Mouse (Mus musculus) lung, adult 18-20 months (tissue): Measurements from ENCODE around the gene Rab25.

Experiments used
- DNase-seq, 2 experiments: peaks; one replicate each; pipeline ENCODE4 v3.0.0; 2022; ENCODE audit warnings: mixed read lengths in 2 of 2

Gene Rab25

GRCm38 (mm10) chr3:88502641-88503504 is 45.2 kb downstream of the Rab25 start:
- DNase-seq, result peak; percentile 93 to 95

GRCm38 (mm10) chr3:88502031-88502571 is 46.0 kb downstream of the Rab25 start:
- DNase-seq, result peak in 1 of 2 experiments; percentile 60

- no peak for DNase-seq
These were observed 46.6 kb downstream of the Rab25 start for GRCm38 (mm10) chr3:88501366-88502030.

- DNase-seq, result no peak
These were observed 47.3 kb downstream of the Rab25 start for GRCm38 (mm10) chr3:88500655-88501365.

GRCm38 (mm10) chr3:88500087-88500486 is 48.0 kb downstream of the Rab25 start:
- DNase-seq, result no peak

DNA sequence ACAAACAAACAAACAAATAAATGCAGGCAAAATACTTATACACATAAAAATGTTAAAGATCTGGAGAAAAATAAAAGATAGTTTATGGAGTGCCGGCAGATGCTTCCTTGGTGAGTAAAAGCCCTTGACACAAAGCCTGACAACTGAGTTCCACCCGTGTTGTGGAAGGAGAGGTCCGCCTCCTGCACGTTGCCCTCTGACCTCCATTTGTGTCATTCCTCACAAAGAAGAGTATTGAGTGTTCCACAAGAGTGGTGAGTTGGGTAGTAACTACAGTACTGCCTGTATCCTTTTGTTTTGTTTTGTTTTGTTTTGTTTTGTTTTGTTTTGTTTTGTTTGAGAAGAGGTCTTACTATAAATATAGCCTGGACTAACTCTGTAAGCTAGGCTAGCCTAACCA is 48.5 kb downstream of the Rab25 start:
- no peak for DNase-seq

GRCm38 (mm10) chr3:88495741-88496415 is 52.2 kb downstream of the Rab25 start:
- no peak for DNase-seq

DNA sequence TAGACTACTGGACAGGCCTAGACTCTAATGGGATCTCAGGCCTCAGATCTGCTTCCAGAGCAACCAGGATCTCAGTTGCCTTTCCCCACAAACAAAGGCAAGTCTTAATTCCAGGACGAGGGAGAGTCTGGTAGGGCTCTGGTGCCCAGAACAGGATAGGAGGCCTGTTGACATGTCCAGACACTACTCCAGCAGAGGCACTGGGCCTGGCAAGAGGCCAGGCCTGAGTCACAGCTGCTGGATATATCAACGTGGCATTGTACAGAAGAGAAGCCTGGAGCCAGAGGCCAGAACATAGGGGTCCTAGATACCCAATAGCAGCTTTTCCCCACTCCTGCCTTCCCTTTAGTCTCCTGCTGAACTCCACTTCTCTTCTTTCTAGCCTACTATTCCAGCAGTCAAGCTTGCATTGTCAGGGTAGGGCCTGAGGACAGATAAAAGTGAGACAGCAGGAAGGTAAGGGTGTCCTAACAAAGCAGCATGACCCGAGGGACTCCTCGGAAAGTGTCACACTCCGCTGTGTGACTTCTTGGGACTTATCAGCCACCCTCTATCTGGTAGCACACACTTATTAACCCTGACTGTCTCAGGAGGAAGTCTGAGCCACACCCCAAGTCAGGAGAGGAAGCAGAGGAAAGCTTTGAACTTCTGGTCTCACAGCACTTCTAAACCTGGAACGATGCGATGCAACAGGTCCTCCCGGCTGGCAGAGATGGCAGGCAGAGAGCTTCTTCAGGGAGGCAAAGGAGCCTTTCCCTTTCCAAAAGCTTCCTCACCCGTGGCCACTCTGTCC is 53.1 kb downstream of the Rab25 start:
- peak; percentile 69 to 74 for DNase-seq

DNA sequence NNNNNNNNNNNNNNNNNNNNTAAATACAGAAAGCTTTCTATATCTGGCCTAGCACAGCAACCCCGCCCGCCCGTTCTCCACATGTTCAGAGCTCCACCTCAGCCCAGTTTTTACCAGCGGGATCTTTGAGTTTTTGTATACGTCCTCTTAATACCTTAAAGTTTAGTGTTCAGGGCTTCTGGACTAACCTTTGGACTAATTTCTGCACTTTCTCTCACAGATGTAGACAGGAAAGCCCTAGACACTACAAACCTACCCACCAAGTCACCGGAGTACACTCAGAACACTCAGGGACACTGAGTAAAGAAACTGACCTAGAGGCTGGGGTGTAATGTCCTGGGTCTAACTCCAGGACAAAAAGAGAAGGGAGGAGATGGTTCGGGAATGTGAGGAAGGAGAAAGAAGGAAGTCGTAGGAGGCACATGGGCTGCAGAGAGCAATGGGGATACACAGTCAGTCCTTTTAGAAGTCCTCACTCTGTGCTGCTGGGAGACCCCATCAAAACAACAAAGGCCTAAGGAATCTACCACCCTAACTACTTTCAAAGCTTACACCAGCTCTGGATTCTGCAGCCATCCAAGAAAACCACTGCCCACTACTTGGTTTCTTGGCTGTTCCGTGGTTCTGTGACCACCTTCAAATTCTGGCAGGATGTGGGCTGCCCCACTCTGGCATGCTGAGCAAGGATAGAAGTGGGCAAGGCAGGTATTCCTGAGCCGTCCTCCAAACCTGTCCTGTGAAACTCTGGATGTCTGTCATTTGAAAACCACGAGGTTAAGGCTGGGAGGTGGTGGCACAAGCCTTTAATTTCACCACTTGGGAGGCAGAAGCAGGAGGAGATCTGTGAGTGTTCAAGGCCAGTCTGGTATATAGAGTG is 54.2 kb downstream of the Rab25 start:
- DNase-seq, result no peak
